Mouse (Mus musculus) ES-E14 (cell line): ENCODE measurements around the gene Usf3.

Experiments
- CHD2 ChIP-seq: IDR thresholded peaks from 2 replicates; pipeline ENCODE4 v1.6.1; 2014; ENCODE audit warnings: mild to moderate bottlenecking, low read depth, low read length, inconsistent platforms
- ZC3H11A ChIP-seq: IDR thresholded peaks from 2 replicates; pipeline ENCODE4 v1.6.1; 2012; ENCODE audit warnings: low read depth, mild to moderate bottlenecking, inconsistent platforms, low read length, borderline replicate concordance
- ZNF384 ChIP-seq: IDR thresholded peaks from 2 replicates; pipeline ENCODE4 v1.6.1; 2012; ENCODE audit warnings: low read depth, low read length, inconsistent platforms

DNA sequence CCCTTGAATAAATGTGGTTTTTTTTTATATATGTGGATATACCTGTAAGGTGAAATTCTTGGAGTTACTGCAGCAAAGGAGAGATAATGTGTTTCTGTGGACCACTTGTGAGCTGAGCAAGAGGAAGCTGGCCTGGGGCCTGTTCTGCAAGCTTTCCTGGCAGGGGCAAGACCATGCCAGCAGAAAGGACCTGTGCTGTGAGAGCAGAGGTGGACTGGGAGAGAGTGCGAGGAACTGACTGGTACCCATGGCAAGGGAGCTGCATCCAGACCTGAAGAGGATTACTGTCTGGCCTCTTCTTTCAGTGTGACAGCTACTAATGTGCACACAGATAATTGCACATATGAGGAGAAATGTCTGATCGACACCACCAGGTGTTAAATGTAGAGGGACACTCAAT is 17.9 kb downstream of the Usf3 start:
- TF ChIP-seq ZC3H11A, result no peak
- no peak for TF ChIP-seq ZNF384
- no peak for TF ChIP-seq CHD2
